Mouse (Mus musculus) liver, embryonic 12.5 days (tissue): ENCODE results near the gene Fhit. TPM values are rescaled to one million over a fixed set of nuclear protein-coding genes. Genes with fewer than 3 reads are reported as not detected.
A peak's percentile ranks its signal among the peaks of the same experiment; 100 is the strongest.

Experiments used
- ATAC-seq: fragments of 200-750 bp; cut with Nextera tagmentation; 2 replicates; pipeline ENCODE4 v1.8.0; 2017; ENCODE audit warnings: moderate number of reproducible peaks, mild to moderate bottlenecking, moderate library complexity
- H3K27ac ChIP-seq: fragments of 300-500 bp; sonication (generic); 2 replicates; pipeline ENCODE4 v1.5.1; 2016; ENCODE audit warnings: mild to moderate bottlenecking
- H3K27me3 ChIP-seq: fragments of 300-500 bp; sonication (generic); replicated peaks from 2 replicates; pipeline ENCODE4 v1.6.1; 2016; ENCODE audit warnings: mild to moderate bottlenecking, moderate library complexity
- H3K36me3 ChIP-seq: fragments of 300-500 bp; sonication (generic); 2 replicates; pipeline ENCODE4 v1.6.1; 2016; ENCODE audit warnings: mild to moderate bottlenecking, moderate library complexity
- H3K4me1 ChIP-seq: fragments of 300-500 bp; sonication (generic); 2 replicates; pipeline ENCODE4 v1.6.1; 2016
- H3K4me2 ChIP-seq: fragments of 300-500 bp; sonication (generic); 2 replicates; pipeline ENCODE4 v1.6.1; 2016; ENCODE audit warnings: mild to moderate bottlenecking, moderate library complexity
- H3K4me3 ChIP-seq: fragments of 300-500 bp; sonication (generic); 2 replicates; pipeline ENCODE4 v1.5.1; 2016; ENCODE audit warnings: mild to moderate bottlenecking, moderate library complexity
- H3K9ac ChIP-seq: fragments of 300-500 bp; sonication (generic); 2 replicates; pipeline ENCODE4 v1.6.1; 2016; ENCODE audit warnings: mild to moderate bottlenecking, moderate library complexity
- H3K9me3 ChIP-seq: fragments of 300-500 bp; sonication (generic); replicated peaks from 2 replicates; pipeline ENCODE4 v1.6.1; 2016; ENCODE audit warnings: mild to moderate bottlenecking, moderate library complexity
- WGBS: fragments of 180-500 bp; shearing (Covaris S2); methylation state at CpG from one replicate; pipeline ENCODE4 v1.1.7; 2016; ENCODE audit not compliant: insufficient replicate concordance; 5-methylcytosine and 5-hydroxymethylcytosine counted together
- polyA plus RNA-seq: library from polyadenylated mRNA; unstranded; fragments of >200 nt; fragmentation: Nextera tagmentation; extraction: Ambion mirVana; gene quantifications from 2 replicates; pipeline ENCODE4 v1.2.1, GENCODE M21; 2016

Fhit gene
- polyA plus RNA-seq, 1 experiment from 2014 or later, result 2.1 TPM

- no peak overlapping the region for H3K4me3 ChIP-seq
- H3K4me1 ChIP-seq, result no peaks in the 10 kb centered on the region
- no peak for ATAC-seq
- no peak overlapping the region for H3K27ac ChIP-seq
- H3K27me3 ChIP-seq, result no peaks in the 10 kb centered on the region
- no peak overlapping the region for H3K4me2 ChIP-seq
- H3K36me3 ChIP-seq, result no peaks in the 10 kb centered on the region
- WGBS, result 38% methylated on average over 2 of the region's 2 CpGs
- no peaks in the 10 kb centered on the region for H3K9me3 ChIP-seq
- no peak overlapping the region for H3K9ac ChIP-seq
Observed at GRCm38 (mm10) chr14:10534862-10535261, 627.0 kb downstream of the Fhit start.

- Histone ChIP-seq H3K36me3 (no peaks in the 10 kb centered on the region), H3K9ac (no peak overlapping the region), H3K4me1 (no peaks in the 10 kb centered on the region), H3K27me3 (no peaks in the 10 kb centered on the region), H3K9me3 (no peaks in the 10 kb centered on the region), H3K27ac (no peak overlapping the region), H3K4me3 (no peak overlapping the region), H3K4me2 (no peak overlapping the region)
- 62% methylated on average over 8 of the region's 8 CpGs for WGBS
- no peak for ATAC-seq
Observed at GRCm38 (mm10) chr14:10531748-10532500, 629.9 kb downstream of the Fhit start.

- H3K27ac ChIP-seq, result no peak overlapping the region
- WGBS, result 29% methylated on average over 2 of the region's 2 CpGs
- no peaks in the 10 kb centered on the region for H3K4me1 ChIP-seq
- no peak for ATAC-seq
- H3K9ac ChIP-seq, result no peak overlapping the region
- H3K4me2 ChIP-seq, result no peak overlapping the region
- H3K36me3 ChIP-seq, result no peaks in the 10 kb centered on the region
- no peaks in the 10 kb centered on the region for H3K9me3 ChIP-seq
- H3K4me3 ChIP-seq, result no peak overlapping the region
- no peaks in the 10 kb centered on the region for H3K27me3 ChIP-seq
Observed at GRCm38 (mm10) chr14:10526800-10527199, 635.0 kb downstream of the Fhit start.

DNA sequence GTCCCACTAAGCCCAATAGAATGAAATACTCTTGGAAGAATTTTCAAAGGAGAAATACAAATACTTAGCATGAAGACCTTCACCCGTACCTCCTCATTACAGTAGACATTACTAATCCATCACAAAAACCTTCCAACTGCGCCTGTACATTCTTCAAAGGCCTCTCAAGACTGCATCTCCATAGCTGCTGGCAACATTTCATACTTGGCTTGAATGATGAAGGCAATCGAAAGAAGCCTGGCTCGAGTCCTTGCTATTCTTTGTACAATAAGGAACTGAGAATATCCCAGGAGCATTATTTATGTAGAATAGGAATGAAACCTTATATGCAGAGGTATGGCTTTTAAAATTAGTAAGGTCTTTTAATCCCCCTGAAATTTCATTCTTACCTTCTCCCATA, 636.0 kb downstream of the Fhit start:
- no peak overlapping the region for H3K4me3 ChIP-seq
- no peaks in the 10 kb centered on the region for H3K36me3 ChIP-seq
- H3K27ac ChIP-seq, result no peak overlapping the region
- no peaks in the 10 kb centered on the region for H3K27me3 ChIP-seq
- H3K4me1 ChIP-seq, result no peaks in the 10 kb centered on the region
- no peaks in the 10 kb centered on the region for H3K9me3 ChIP-seq
- WGBS, result 68% methylated on average over 4 of the region's 4 CpGs
- H3K4me2 ChIP-seq, result no peak overlapping the region
- H3K9ac ChIP-seq, result no peak overlapping the region
- ATAC-seq, result no peak

GRCm38 (mm10) chr14:10514026-10514425, 647.8 kb downstream of the Fhit start:
- ATAC-seq, result no peak
- Histone ChIP-seq H3K36me3 (no peaks in the 10 kb centered on the region), H3K4me2 (no peak overlapping the region), H3K4me3 (no peak overlapping the region), H3K4me1 (no peaks in the 10 kb centered on the region), H3K27ac (no peak overlapping the region), H3K27me3 (no peaks in the 10 kb centered on the region), H3K9ac (no peak overlapping the region), H3K9me3 (no peaks in the 10 kb centered on the region)

- no peaks in the 10 kb centered on the region for H3K27me3 ChIP-seq
- H3K9me3 ChIP-seq, result no peaks in the 10 kb centered on the region
- H3K27ac ChIP-seq, result no peak overlapping the region
- H3K9ac ChIP-seq, result no peak overlapping the region
- no peak for ATAC-seq
- no peak overlapping the region for H3K4me2 ChIP-seq
- H3K4me3 ChIP-seq, result no peak overlapping the region
- H3K36me3 ChIP-seq, result no peaks in the 10 kb centered on the region
- no peaks in the 10 kb centered on the region for H3K4me1 ChIP-seq
Observed at GRCm38 (mm10) chr14:10509252-10509651, 652.6 kb downstream of the Fhit start.

GRCm38 (mm10) chr14:10507560-10507959, 654.3 kb downstream of the Fhit start:
- Histone ChIP-seq H3K9me3 (no peaks in the 10 kb centered on the region), H3K4me2 (no peak overlapping the region), H3K27ac (no peak overlapping the region), H3K36me3 (no peaks in the 10 kb centered on the region), H3K4me1 (no peaks in the 10 kb centered on the region), H3K9ac (no peak overlapping the region), H3K27me3 (no peaks in the 10 kb centered on the region), H3K4me3 (no peak overlapping the region)
- WGBS, result 67% methylated on average over 1 of the region's 1 CpGs
- no peak for ATAC-seq

DNA sequence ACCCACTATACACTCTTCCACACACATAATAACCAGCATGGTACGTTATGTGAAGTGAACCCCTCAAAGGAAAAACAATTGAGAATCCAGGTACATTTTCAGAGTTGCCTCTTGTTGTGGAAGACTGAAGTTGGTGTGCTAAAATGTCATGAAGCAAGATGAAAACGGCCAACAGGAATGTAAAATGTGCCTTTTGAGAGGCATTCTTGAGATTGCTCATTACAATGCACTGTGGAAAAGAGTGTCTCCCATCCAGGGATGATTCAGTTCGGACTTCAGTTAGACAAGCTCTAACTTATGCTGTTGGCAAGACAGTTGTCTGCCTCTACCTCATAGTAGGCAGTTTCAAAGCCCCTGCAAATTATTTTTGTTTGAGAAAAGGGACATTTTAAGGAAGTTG, 676.0 kb downstream of the Fhit start:
- Histone ChIP-seq H3K4me1 (no peaks in the 10 kb centered on the region), H3K4me2 (no peak overlapping the region), H3K27me3 (no peaks in the 10 kb centered on the region), H3K9me3 (no peaks in the 10 kb centered on the region), H3K27ac (no peak overlapping the region), H3K36me3 (no peaks in the 10 kb centered on the region), H3K4me3 (no peak overlapping the region), H3K9ac (no peak overlapping the region)
- 51% methylated on average over 3 of the region's 3 CpGs for WGBS
- no peak for ATAC-seq

GRCm38 (mm10) chr14:10482851-10483613, 678.8 kb downstream of the Fhit start:
- Histone ChIP-seq H3K9ac (no peak overlapping the region), H3K27ac (no peak overlapping the region), H3K9me3 (no peaks in the 10 kb centered on the region), H3K4me2 (no peak overlapping the region), H3K4me3 (no peak overlapping the region), H3K4me1 (no peaks in the 10 kb centered on the region), H3K27me3 (no peaks in the 10 kb centered on the region), H3K36me3 (no peaks in the 10 kb centered on the region)
- no peak for ATAC-seq
- WGBS, result 63% methylated on average over 3 of the region's 3 CpGs

DNA sequence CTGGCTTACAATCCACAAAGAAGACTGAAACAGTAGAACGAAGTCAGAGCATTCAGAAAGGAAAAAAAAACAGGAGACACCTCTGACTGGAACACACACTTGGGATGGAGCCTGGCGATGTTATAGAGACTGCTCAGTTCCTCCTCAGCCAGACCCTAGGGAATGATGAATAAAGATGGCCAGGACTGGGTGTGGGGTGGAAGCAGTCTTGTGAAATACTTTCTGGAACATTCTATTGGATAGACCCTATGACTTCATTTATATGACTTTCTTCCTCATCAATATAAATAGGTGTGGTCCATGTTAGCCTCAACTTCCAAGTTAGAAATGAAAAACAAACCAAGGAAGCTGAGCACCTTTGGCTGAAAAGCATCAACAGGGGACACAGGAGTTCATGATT, 680.5 kb downstream of the Fhit start:
- Histone ChIP-seq H3K4me1 (no peaks in the 10 kb centered on the region), H3K4me2 (no peak overlapping the region), H3K27ac (no peak overlapping the region), H3K9me3 (no peaks in the 10 kb centered on the region), H3K27me3 (no peaks in the 10 kb centered on the region), H3K36me3 (no peaks in the 10 kb centered on the region), H3K4me3 (no peak overlapping the region), H3K9ac (no peak overlapping the region)
- WGBS, result 61% methylated on average over 2 of the region's 2 CpGs
- ATAC-seq, result no peak

DNA sequence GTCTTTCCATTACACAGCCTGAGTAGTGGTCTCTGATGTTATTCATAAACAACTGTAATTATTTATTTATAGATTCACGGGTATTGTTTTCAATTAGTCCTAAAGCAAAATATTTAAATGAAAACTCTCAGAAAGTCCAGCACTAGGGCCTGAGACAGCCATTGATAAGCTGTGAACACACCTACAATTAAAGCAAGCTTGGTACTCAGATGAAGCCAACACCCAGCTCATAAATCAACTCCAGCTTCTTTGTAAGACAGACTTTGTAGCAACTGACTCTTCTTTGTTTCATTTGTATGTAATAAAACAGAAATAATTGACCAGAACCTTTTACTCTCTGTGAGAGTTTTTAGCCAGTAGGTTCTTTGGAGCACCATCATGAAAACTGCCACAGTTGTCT, 681.2 kb downstream of the Fhit start:
- Histone ChIP-seq H3K36me3 (no peaks in the 10 kb centered on the region), H3K27me3 (no peaks in the 10 kb centered on the region), H3K4me1 (no peaks in the 10 kb centered on the region), H3K9me3 (no peaks in the 10 kb centered on the region), H3K9ac (no peak overlapping the region), H3K4me2 (no peak overlapping the region), H3K4me3 (no peak overlapping the region), H3K27ac (no peak overlapping the region)
- no peak for ATAC-seq
- WGBS, result 48% methylated on average over 1 of the region's 1 CpGs

GRCm38 (mm10) chr14:10453001-10453861, 708.6 kb downstream of the Fhit start:
- Histone ChIP-seq H3K4me3 (peak overlapping the region; percentile 51), H3K9ac (peak overlapping the region; percentile 55), H3K36me3 (no peaks in the 10 kb centered on the region), H3K27me3 (no peaks in the 10 kb centered on the region), H3K4me1 (peaks cover 26% of the 10 kb centered on the region), H3K27ac (peak overlapping the region; percentile 77), H3K4me2 (peak overlapping the region; percentile 73), H3K9me3 (no peaks in the 10 kb centered on the region)
- WGBS, result 2% methylated on average over 14 of the region's 14 CpGs
- peak; percentile 92 for ATAC-seq
